Mouse (Mus musculus) urinary bladder, postnatal 25 days (tissue): ENCODE measurements around the gene Ufm1.

Source experiments
- DNase-seq: peaks from one replicate; pipeline ENCODE4 v3.0.0; 2022; ENCODE audit warnings: low spot score

Ufm1 gene

DNA sequence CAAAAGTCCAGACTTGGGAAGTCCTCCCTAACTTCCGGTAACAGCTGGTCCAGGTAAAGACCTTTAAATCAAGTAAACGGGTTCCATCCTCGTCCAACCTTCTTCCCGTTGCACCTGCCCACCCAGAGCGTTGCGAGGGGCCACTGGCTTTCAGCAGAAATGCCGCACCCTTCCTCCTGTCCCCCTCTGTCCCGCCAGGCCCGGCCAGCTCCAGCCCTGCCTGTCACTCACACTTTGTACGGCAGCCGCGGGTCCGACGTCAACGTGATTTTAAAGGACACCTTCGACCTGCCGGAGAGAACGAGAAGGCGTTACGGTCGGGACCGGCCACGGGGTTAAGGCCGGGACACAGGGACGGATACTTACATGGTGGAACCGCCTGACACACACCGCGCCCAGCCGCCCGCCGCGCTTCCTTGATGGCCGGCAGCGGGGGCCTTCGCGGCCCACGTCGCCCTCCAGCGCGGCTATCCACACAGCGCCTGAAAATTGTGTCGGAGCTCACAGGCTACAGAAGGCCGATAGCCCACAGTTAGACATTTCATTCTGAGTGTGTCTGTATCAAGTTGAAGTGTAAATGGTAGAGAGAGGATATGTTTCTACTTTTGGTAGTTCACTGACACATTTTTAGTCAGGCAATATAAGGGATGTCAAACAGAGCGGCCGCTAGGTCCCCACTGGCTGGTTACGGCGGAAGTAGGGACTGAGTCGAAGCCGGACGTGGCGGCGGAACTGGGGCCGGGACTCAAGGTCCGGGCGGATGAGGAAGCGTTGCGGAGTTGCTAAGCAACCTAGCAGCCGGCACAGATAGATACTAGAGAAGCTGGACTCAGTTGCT is at the start of gene Ufm1:
Gene Ufm1 (minus strand): TSS at position 448 of the 838 bp plus-strand sequence.
- DNase-seq = peak; percentile 82

DNA sequence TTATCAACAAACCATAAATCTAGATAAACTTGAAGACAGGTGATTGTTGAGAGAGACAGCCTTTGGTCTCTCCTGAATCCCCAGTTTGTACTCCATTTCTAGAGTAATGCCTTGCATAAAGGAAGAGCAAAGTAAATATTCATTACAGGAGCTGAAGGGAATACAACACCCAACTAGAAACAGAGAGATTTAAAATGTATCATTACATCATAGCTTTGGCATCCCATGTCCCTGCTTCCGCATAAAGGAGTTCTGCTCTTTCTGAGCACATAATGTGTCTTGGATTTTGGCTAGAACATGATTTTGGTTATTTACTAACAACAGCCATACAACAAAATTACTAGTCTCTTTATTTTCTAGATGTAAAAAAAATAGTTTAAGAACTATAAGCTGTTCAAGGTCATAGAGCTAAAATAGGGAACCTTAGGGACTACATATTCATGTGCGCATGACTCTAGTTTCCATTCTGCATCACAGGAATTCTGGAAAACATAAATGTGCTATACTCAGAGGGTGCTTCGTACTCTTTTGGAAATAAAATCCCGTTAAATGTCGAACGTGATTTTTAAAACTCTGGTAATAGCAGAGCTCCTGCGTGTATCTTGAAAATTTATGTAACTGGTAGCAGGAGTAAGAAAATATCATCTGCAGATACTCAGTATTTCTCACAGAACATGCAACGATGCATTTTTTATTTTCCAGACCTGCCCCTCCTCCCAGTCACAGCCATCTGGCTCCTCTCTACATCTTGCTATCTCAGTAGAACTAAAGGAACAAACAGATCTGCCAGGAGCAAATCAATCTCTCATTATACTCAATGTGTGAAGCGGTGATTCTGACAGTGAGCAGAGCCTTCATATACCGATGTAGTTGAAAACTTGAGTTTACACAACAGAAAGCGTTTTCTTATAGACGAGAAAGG is 27.2 kb upstream of the Ufm1 start:
- DNase-seq = no peak

DNA sequence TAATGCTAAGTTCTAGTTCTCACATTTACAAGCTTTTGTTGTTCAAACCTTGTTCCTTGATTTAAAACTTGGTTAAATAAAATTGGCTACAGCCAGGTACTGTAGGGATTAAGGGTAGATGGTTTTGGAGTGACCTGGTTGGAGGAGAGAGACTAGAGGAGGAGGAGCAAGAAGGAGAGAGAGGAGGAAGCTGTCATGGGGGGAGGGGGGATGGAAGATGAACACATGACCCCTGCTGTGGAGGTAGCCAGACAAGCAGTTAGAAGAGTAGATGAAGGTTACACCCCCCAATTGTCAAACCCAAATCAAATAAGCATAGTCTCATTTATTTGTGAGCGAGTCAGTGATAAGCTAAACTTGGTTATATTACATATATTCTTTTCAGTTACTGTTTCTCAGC is 8.0 kb upstream of the Ufm1 start:
- DNase-seq = no peak

DNA sequence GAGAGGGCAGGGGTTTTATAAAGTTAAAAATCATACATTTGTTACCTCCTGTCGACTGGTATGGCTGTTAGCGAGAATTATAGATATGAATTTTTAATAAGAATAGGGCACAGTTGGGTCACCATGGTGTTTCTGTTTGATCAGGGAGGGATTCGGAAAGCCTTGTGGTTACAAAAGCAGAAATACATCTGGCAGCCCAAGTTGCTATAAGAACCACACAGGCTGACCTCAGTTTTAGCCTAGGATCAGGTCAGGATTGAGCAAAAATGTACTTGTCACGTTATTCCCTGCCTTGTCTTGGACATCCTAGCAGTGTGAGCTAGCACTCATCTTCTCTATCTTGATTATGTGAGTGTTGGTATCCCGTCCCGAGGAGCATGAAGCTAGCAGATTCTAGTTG is 6.9 kb upstream of the Ufm1 start:
- no peak for DNase-seq

GRCm38 (mm10) chr3:53869263-53869662 is 5.6 kb upstream of the Ufm1 start:
- DNase-seq = no peak

DNA sequence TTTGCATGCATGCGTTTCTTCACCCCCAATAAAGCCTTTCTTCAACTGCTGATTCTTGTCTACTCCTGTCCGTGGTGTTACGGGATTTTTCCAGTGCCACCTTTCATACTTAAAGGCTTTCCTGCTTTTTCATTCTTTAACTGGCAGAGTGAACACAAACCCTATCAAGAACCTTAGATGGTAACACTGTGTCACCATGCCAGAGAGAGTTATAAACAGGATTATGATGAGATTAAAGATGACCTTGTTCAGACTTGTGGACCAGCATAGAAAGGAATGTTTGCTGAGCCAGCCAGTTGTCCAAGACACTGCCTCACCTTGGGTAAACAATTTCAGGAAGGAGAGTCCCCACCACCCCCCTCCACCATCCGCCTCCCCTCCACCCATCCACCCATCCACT is 4.6 kb upstream of the Ufm1 start:
- DNase-seq = no peak

- no peak for DNase-seq
Observed at GRCm38 (mm10) chr3:53854831-53855230, 8.8 kb downstream of the Ufm1 start.

- DNase-seq = no peak
Observed at GRCm38 (mm10) chr3:53854261-53854660, 9.4 kb downstream of the Ufm1 start.

DNA sequence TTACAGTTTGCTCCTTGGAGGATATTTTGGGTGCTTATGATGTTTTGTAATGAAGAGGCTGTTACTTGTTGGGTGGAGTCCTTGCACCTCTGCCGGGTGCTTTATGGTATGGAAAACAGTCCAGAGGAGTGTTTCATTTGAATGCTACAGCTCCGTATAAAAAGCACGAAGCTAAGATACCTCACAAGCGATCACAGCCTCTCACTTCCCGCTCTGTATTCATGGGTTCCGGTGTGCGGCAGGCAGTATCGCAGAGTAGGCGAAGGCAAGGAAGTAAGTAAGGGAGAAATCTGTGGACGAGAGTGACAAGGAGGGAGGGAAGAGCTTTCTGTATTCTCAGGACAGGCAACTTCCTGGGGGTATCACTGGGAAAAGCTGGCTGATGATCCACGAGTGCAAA is 15.4 kb downstream of the Ufm1 start:
- no peak for DNase-seq

DNA sequence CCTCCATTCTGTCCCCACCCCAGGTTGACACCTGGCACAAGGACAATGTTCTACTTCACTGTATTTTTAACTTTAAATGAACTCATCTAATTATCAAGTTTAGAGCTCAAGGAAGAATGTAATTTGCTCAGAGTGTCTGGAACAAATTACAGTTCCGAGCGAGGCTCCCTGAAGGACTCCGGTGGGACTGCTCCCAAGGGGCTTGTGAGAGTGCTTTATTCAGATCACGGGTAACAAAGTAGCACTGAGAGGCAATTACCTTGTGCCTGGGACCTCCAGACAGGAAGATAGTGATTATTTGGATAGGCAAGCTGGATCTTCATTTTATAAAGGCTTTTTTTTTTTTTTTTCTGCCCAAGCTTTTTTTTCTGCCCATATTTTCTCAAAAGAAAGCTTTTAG is 15.9 kb downstream of the Ufm1 start:
- no peak for DNase-seq

GRCm38 (mm10) chr3:53846206-53846928 is 17.3 kb downstream of the Ufm1 start:
- no peak for DNase-seq

DNA sequence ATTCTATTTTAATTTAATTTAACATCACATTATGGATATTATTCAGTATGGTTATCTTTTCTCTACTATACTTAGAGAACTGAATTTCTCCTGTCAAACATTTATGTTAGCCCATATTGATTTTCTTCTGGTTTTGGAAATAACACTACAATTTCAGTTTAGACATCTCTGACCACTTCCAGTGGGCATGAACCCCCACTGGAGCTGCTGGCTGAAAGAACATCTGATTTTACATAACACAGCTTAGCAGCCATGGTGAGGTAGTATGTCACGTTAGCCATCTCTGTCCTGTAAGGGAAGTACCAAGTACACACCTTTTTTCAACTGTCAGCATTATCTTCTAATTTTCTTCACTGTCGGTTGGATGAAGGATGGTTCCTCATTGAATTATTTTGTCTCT is 18.8 kb downstream of the Ufm1 start, which contains the start of gene Gm10985:
Gene Gm10985 (plus strand): TSS at position 301 of the 400 bp plus-strand sequence.
- DNase-seq = no peak

DNA sequence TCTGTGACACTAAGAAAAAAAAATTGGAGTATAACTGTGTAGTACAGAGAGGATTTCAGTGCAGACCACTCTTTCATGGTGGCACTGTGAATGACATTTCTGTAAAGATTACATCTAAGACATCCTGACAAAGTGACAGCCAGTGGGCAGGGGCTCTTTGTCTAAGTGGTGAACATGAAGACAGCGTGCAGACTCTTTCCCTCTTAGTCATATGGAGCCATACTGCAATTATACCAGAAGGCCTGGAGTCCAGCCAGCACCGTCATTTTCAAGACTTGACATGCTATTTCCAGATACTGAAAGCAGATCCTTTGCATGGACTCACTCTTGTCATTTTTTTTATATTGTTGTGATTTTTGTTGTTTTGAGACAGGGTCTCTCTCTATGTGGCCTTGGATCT is 29.4 kb downstream of the Ufm1 start:
- no peak for DNase-seq

GRCm38 (mm10) chr3:53813421-53813977 is 50.1 kb downstream of the Ufm1 start:
- DNase-seq = no peak
